Mouse (Mus musculus) liver, embryonic 16.5 days (tissue): ENCODE results near the gene Cfap54. TPM values are rescaled to one million over a fixed set of nuclear protein-coding genes. Genes with fewer than 3 reads are reported as not detected.

ENCODE experiments used
- ATAC-seq: fragments of 200-750 bp; cut with Nextera tagmentation; 2 replicates; pipeline ENCODE4 v1.8.0; 2017; ENCODE audit warnings: low read depth, mild to moderate bottlenecking, moderate number of reproducible peaks, moderate library complexity
- H3K27ac ChIP-seq: fragments of 300-500 bp; sonication (generic); 2 replicates; pipeline ENCODE4 v1.5.1; 2014; ENCODE audit warnings: mild to moderate bottlenecking, low read length
- H3K27me3 ChIP-seq: fragments of 300-500 bp; sonication (generic); 2 replicates; pipeline ENCODE4 v1.6.1; 2014; ENCODE audit warnings: low read depth, low read length, mixed read lengths; ENCODE audit not compliant: control insufficient read depth, insufficient read depth
- H3K36me3 ChIP-seq: fragments of 300-500 bp; sonication (generic); 2 replicates; pipeline ENCODE4 v1.6.1; 2014; ENCODE audit warnings: mild to moderate bottlenecking; ENCODE audit not compliant: control insufficient read depth, insufficient read depth
- H3K4me1 ChIP-seq: fragments of 300-500 bp; sonication (generic); 2 replicates; pipeline ENCODE4 v1.6.1; 2014; ENCODE audit warnings: low read depth, low read length, mixed read lengths; ENCODE audit not compliant: control insufficient read depth
- H3K4me2 ChIP-seq: fragments of 300-500 bp; sonication (generic); 2 replicates; pipeline ENCODE4 v1.6.1; 2014; ENCODE audit warnings: low read depth, low read length, mixed read lengths
- H3K4me3 ChIP-seq: fragments of 300-500 bp; sonication (generic); 2 replicates; pipeline ENCODE4 v1.5.1; 2014; ENCODE audit warnings: low read depth, mild to moderate bottlenecking, low read length
- H3K9ac ChIP-seq: fragments of 300-500 bp; sonication (generic); 2 replicates; pipeline ENCODE4 v1.6.1; 2014; ENCODE audit warnings: low read depth, low read length
- H3K9me3 ChIP-seq: fragments of 300-500 bp; sonication (generic); replicated peaks from 2 replicates; pipeline ENCODE4 v1.6.1; 2016; ENCODE audit warnings: low read length; ENCODE audit not compliant: control insufficient read depth
- WGBS: fragments of 180-500 bp; shearing (Covaris S2); extraction: QIAGEN DNeasy Blood & Tissue Kit; methylation state at CpG from one replicate; pipeline ENCODE4 v1.1.7; 2014; ENCODE audit not compliant: insufficient replicate concordance; 5-methylcytosine and 5-hydroxymethylcytosine counted together
- polyA plus RNA-seq: library from polyadenylated mRNA; unstranded; fragments of >200 nt; fragmentation: Nextera tagmentation; extraction: Ambion mirVana; gene quantifications from 2 replicates; pipeline ENCODE4 v1.2.1, GENCODE M21; 2015

Gene Cfap54
- polyA plus RNA-seq, 1 experiment from 2014 or later, result not detected

DNA sequence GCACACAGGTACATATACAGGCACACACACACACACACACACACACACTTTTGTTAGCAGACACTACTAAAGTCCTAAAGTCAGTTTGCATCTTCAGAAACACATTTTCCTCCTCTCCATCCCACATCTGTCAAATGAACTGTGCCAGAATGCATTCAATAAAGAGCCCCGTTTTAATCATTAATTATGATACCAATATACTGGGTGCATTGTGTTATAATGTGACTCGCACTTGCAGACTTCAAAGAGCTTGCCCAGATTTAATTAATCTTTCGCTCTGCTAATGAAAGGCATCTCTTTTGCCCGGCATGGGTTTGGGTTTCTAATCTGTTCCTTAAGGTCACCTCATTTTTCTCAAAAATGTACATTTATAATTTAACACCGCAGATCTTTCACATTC is 327.1 kb downstream of the Cfap54 start:
- ATAC-seq, result no peak
- H3K36me3 ChIP-seq, result no peaks in the 10 kb centered on the region
- no peak overlapping the region for H3K27ac ChIP-seq
- no peak overlapping the region for H3K4me3 ChIP-seq
- H3K9ac ChIP-seq, result no peak overlapping the region
- H3K4me2 ChIP-seq, result no peak overlapping the region
- no peaks in the 10 kb centered on the region for H3K4me1 ChIP-seq
- WGBS, result 73% methylated on average over 5 of the region's 5 CpGs
- no peaks in the 10 kb centered on the region for H3K27me3 ChIP-seq
- H3K9me3 ChIP-seq, result no peaks in the 10 kb centered on the region; the same call in 1 of the 2 replicates

DNA sequence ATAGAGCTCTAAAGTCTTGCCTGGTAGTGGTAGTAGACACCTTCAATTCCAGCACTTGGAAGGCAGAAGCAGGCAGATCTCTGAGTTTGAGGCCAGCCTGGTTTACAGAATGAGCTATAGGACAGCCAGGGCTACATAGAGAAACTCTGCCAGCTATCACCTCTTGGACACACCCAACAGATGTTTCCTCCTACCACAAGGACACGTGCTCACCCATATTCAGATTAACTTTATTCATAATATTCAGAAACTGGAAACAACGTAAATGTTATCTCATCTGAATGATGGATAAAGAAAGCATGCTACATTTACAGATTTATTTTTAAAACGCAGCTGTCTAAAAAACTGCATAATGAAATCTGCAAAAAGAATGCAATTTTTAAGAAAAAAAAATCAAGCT is 351.1 kb downstream of the Cfap54 start:
- Histone ChIP-seq H3K27me3 (no peaks in the 10 kb centered on the region), H3K27ac (no peak overlapping the region)
- WGBS, result 43% methylated on average over 3 of the region's 3 CpGs

DNA sequence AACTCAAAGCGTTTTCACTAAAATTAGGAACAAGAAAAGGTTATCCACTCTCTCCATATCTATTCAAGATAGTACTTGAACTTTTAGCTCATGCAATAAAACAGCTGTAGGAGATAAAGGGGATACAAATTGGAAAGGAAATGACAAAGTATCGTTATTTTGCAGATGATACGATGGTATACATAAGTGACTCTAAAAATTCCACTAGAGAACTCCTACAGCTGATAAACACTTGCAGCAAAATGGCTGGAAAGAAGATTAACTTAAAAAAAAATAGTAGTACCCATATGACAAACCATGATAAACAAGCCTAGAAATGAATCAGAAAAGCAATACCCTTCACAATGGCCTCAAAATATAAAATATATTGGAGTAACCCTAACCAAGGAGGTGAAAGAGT is 352.7 kb downstream of the Cfap54 start:
- H3K9ac ChIP-seq, result no peak overlapping the region
- H3K4me2 ChIP-seq, result no peak overlapping the region
- no peaks in the 10 kb centered on the region for H3K4me1 ChIP-seq
- no peak overlapping the region for H3K27ac ChIP-seq
- 51% methylated on average over 3 of the region's 3 CpGs for WGBS
- H3K4me3 ChIP-seq, result no peak overlapping the region
- H3K27me3 ChIP-seq, result no peaks in the 10 kb centered on the region
- no peaks in the 10 kb centered on the region for H3K36me3 ChIP-seq
- no peak for ATAC-seq
- no peaks in the 10 kb centered on the region for H3K9me3 ChIP-seq

More for the DNA sequence above, 351.1 kb downstream of the Cfap54 start:
- Histone ChIP-seq H3K4me3 (no peak overlapping the region), H3K9ac (no peak overlapping the region), H3K4me1 (no peaks in the 10 kb centered on the region), H3K4me2 (no peak overlapping the region), H3K36me3 (no peaks in the 10 kb centered on the region), H3K9me3 (no peaks in the 10 kb centered on the region)
- ATAC-seq, result no peak

Other genes with a start within 250 kb of the Cfap54 start
- 8.3 and 8.7 TPM in 2 replicates for gene Cdk17, start 79.3 kb upstream of the Cfap54 start, polyA plus RNA-seq
- 4.6 and 5.1 TPM in 2 replicates for gene Elk3, start 229.5 kb upstream of the Cfap54 start, polyA plus RNA-seq